Mouse (Mus musculus): Measurements from ENCODE around the gene Zcwpw1.
"Not testable (repeated sequence)": the region's sequence is repeated elsewhere in the genome, so short reads cannot be mapped to it uniquely, and the experiment has no call there.

Gene Zcwpw1

GRCm38 (mm10) chr5:137830238-137830637, 42.6 kb downstream of the Zcwpw1 start:
- no peak for DNase-seq (ENCODE audit: low read depth in 2 of 2, low spot score in 2 of 2)

DNA sequence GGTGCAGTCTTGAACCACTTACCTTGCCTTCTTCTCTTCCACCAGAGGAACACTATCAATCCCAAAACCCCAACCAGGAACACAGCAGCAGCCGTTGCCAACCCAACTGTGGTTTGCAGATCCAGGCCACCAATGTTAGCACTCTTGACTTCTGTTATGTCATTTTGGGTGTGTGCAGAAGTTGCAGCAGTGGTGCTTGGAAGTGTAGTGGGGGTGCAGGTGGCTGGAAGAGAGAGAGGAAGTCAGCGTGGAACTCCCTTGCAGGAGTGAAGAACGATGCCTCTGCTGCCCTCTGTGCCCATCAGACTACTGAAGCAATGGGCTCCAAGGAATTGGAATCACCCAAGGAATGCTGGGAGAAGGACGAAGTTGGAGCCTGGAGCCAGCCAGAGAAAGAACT, 43.5 kb downstream of the Zcwpw1 start:
- DNase-seq (ENCODE audit: low read depth in 2 of 2, low spot score in 2 of 2), result no peak

DNA sequence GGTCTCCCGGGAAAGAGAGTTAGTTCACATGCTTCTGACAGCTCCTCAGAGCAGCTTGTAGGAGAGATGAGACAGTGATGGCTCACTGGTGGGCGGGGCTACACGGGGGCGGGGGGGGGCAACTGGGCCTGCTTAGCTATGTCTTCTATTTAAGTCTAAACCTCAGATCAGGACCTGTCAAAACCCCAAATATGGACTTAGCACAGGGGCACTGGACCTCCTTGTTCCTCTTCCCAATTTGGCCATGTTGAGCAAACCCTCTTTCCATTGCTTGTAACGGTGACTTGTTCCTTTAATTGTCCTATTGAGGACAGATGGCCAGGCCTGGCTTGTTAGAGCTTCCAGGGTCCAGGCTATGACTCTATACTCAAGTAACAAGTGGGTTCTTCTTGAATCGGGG, 43.9 kb downstream of the Zcwpw1 start:
- DNase-seq (ENCODE audit: low read depth in 2 of 2, low spot score in 2 of 2), result no peak

GRCm38 (mm10) chr5:137833500-137833899, 45.9 kb downstream of the Zcwpw1 start:
- no peak for DNase-seq (ENCODE audit: low read depth in 2 of 2, low spot score in 2 of 2)

DNA sequence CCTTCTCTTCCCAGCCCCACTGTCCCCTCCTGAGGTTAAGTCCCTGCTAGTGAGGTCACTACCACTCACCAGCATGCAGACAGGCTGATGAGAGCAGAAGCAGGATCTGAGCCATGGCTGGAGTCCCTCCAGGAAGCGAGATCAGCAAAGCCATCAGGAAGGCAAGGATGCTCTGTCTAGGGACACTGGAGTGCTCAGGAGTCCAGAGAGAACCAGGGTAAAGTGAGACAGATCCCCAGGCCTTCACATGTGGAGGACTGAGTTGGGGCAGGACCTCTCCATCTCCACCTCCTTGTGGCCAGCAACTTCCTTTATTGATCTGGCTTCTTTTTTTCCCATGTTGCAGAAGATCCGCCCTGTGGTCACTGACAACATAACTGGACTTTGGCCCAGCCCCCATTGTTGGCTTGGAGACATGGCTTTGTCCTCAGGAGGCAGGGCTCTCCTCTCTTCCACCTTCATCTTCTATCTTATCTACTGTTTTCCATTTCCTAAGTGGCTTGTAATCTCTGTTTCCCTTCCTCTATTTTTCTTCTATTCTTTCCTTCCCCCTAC, 48.4 kb downstream of the Zcwpw1 start, which contains the start of gene Pilra:
Pilra (minus strand) TSS at position 316 of the 555 bp plus-strand sequence.
- DNase-seq (ENCODE audit: low read depth in 2 of 2, low spot score in 2 of 2), result not testable (repeated sequence)

- no peak for DNase-seq (ENCODE audit: low read depth in 2 of 2, low spot score in 2 of 2)
Measured at GRCm38 (mm10) chr5:137836611-137837010, 49.0 kb downstream of the Zcwpw1 start.

- DNase-seq (ENCODE audit: low read depth in 2 of 2, low spot score in 2 of 2), result not testable (repeated sequence)
Measured at GRCm38 (mm10) chr5:137837110-137837509, 49.5 kb downstream of the Zcwpw1 start.

GRCm38 (mm10) chr5:137850313-137850712, 62.7 kb downstream of the Zcwpw1 start:
- not testable (repeated sequence) for DNase-seq (ENCODE audit: low read depth in 2 of 2, low spot score in 2 of 2)

DNA sequence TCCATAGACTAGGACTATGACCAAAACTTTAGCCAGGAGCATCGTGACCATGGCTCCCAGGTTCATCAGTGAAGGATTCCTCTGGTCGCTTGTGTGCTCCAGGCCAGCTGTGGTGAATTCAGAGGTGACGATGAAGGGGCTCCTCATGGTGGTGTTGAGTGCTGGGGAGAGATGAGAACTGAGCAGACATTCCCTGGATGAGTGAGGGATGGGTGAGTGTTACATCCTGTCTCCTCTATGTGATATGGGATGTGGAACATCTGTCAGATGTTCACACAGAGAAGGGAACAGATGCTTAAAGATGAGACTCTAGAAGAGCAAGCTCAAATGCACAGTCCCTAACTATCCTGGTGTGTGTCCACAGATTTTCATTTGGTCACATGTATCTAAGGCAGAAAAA, 67.3 kb downstream of the Zcwpw1 start:
- not testable (repeated sequence) for DNase-seq (ENCODE audit: low read depth in 2 of 2, low spot score in 2 of 2)

DNA sequence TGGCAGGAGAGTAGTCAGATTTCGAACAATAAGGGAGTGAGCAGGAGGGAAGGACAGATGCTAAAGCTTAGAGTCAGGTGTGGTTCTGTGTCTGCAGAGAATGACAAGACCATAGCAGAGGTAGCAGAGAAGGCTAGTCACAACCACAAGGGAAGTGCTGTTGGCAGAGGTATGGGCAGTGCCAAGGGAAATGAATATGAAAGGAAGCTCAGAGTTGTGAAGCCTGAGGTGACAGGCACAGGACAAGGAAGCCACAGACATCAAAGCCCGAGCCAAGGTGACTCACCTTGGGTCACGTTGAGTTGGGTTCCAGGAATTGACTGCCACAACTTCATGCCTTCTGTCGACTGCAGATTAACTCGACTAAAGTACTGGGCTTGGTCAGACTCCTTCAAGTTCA, 69.3 kb downstream of the Zcwpw1 start:
- DNase-seq (ENCODE audit: low read depth in 2 of 2, low spot score in 2 of 2), result peak; percentile 48 to 53

DNA sequence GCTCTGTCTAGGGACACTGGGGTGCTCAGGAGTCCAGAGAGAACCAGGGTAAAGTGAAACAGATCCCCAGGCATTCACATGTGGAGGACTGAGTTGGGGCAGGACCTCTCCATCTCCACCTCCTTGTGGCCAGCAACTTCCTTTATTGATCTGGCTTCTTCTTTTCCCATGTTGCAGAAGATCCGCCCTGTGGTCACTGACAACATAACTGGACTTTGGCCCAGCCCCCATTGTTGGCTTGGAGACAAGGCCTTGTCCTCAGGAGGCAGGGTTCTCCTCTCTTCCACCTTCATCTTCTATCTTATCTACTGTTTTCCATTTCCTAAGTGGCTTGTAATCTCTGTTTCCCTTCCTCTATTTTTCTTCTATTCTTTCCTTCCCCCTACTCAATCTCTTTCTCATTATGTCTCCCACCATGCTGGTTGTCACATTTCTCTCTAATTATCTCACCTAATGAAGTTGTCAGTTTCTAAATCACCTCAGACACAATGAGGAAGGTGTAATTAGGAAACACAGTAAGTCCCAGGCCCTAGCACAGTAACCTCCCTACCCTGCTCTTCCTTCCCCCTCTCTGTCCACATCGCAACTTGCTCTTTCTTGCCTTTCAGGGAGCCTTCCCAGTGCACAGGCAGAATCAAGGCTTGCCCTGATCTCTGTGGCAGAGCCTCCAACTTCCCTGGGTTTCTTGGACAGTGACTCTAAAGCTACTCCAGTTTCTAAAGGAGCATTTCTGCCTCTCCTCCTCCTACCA, 70.5 kb downstream of the Zcwpw1 start, which contains the start of gene Pilrb1:
Pilrb1 (minus strand) TSS at position 147 of the 751 bp plus-strand sequence.
- DNase-seq (ENCODE audit: low read depth in 2 of 2, low spot score in 2 of 2), result not testable (repeated sequence)

GRCm38 (mm10) chr5:137864008-137864407, 76.4 kb downstream of the Zcwpw1 start:
- DNase-seq (ENCODE audit: low read depth in 2 of 2, low spot score in 2 of 2), result not testable (repeated sequence)

GRCm38 (mm10) chr5:137868600-137868999, 81.0 kb downstream of the Zcwpw1 start:
- not testable (repeated sequence) for DNase-seq (ENCODE audit: low read depth in 2 of 2, low spot score in 2 of 2)

DNA sequence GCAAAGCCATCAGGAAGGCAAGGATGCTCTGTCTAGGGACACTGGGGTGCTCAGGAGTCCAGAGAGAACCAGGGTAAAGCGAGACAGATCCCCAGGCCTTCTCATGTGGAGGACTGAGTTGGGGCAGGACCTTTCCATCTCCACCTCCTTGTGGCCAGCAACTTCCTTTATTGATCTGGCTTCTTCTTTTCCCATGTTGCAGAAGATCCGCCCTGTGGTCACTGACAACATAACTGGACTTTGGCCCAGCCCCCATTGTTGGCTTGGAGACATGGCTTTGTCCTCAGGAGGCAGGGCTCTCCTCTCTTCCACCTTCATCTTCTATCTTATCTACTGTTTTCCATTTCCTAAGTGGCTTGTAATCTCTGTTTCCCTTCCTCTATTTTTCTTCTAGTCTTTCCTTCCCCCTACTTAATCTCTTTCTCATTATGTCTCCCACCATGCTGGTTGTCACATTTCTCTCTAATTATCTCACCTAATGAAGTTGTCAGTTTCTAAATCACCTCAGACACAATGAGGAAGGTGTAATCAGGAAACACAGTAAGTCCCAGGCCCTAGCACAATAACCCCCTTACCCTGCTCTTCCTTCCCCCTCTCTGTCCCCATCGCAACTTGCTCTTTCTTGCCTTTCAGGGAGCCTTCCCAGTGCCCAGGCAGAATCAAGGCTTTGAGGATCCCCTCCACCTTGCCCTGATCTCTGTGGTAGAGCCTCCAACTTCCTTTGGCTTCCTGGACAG, 84.2 kb downstream of the Zcwpw1 start, which contains the start of gene Pilrb2:
Pilrb2 (minus strand) TSS at position 172 of the 737 bp plus-strand sequence.
- DNase-seq (ENCODE audit: low read depth in 2 of 2, low spot score in 2 of 2), result not testable (repeated sequence)

Measured in CD8-positive naive resting alpha-beta T cell, adult 2 months (primary cell).